In genomic region chr2:31823933-31824730, GRCm38 (mm10) we compare ENCODE assay signal across 8 mouse cellular contexts. TPM values are rescaled to one million over a fixed set of nuclear protein-coding genes. Genes with fewer than 3 reads are reported as not detected.
DNase-seq lines count a peak whose midpoint lies in the region; ATAC-seq and TF ChIP-seq lines count a peak whose summit lies in the region.

No protein-coding gene starts in this region.

- no peak overlapping the region for H3K4me3 ChIP-seq in liver, postnatal 0 days (ENCODE audit: low read depth, low read length)
- H3K4me3 ChIP-seq in liver, embryonic 12.5 days = no peak overlapping the region
- H3K4me3 ChIP-seq in midbrain, embryonic 11.5 days (ENCODE audit: low read depth, low read length) = no peak overlapping the region
- H3K4me3 ChIP-seq in heart, embryonic 11.5 days (ENCODE audit: low read depth, low read length) = no peak overlapping the region

- DNase-seq in CD4-positive, CD25-positive, alpha-beta regulatory T cell, adult 2 months (ENCODE audit: low read depth, low spot score) = peak; percentile 74
- peak; percentile 58 for DNase-seq in liver, postnatal 0 days
- peak; percentile 39 for DNase-seq in embryo, embryonic 9.5 days (ENCODE audit: extremely low spot score)
- DNase-seq in midbrain, embryonic 11.5 days (ENCODE audit: low spot score, missing footprints) = peak; percentile 92

- H3K9me3 ChIP-seq in liver, postnatal 0 days (ENCODE audit: low read length) = no peaks in the 10 kb centered on the region
- no peaks in the 10 kb centered on the region for H3K9me3 ChIP-seq in liver, embryonic 12.5 days (replicated peaks)
- H3K9me3 ChIP-seq in midbrain, embryonic 11.5 days (ENCODE audit: control insufficient read depth, low read length) = no peaks in the 10 kb centered on the region
- no peaks in the 10 kb centered on the region for H3K9me3 ChIP-seq in heart, embryonic 11.5 days (replicated peaks; ENCODE audit: control insufficient read depth, low read length)

- no peak for TF ChIP-seq EP300 in liver, postnatal 0 days (IDR thresholded peaks at IDR 0.05; ENCODE audit: low read depth)

- no peak overlapping the region for H3K27ac ChIP-seq in liver, postnatal 0 days (ENCODE audit: low read depth)
- H3K27ac ChIP-seq in liver, embryonic 12.5 days = no peak overlapping the region
- H3K27ac ChIP-seq in midbrain, embryonic 11.5 days (ENCODE audit: low read depth, low read length) = no peak overlapping the region
- H3K27ac ChIP-seq in heart, embryonic 11.5 days (ENCODE audit: low read depth, low read length) = no peak overlapping the region

- no peak overlapping the region for H3K4me2 ChIP-seq in liver, postnatal 0 days (ENCODE audit: low read depth, low read length)
- no peak overlapping the region for H3K4me2 ChIP-seq in liver, embryonic 12.5 days
- no peak overlapping the region for H3K4me2 ChIP-seq in midbrain, embryonic 11.5 days
- no peak overlapping the region for H3K4me2 ChIP-seq in heart, embryonic 11.5 days

- H3K36me3 ChIP-seq in liver, postnatal 0 days (replicated peaks; ENCODE audit: insufficient read depth, low read length) = no peaks in the 10 kb centered on the region
- H3K36me3 ChIP-seq in liver, embryonic 12.5 days = no peaks in the 10 kb centered on the region
- no peaks in the 10 kb centered on the region for H3K36me3 ChIP-seq in midbrain, embryonic 11.5 days (ENCODE audit: control insufficient read depth, insufficient read depth, low read length)
- H3K36me3 ChIP-seq in heart, embryonic 11.5 days (ENCODE audit: control insufficient read depth, insufficient read depth, low read length) = no peaks in the 10 kb centered on the region

- H3K9ac ChIP-seq in liver, postnatal 0 days (replicated peaks) = no peak overlapping the region
- H3K9ac ChIP-seq in liver, embryonic 12.5 days = no peak overlapping the region
- no peak overlapping the region for H3K9ac ChIP-seq in midbrain, embryonic 11.5 days (ENCODE audit: low read length)
- no peak overlapping the region for H3K9ac ChIP-seq in heart, embryonic 11.5 days (ENCODE audit: low read depth, low read length)

- 73% methylated on average over 12 of the region's 15 CpGs for WGBS in liver, postnatal 0 days (ENCODE audit: insufficient replicate concordance)
- WGBS in liver, embryonic 12.5 days (ENCODE audit: insufficient replicate concordance) = 77% methylated on average over 12 of the region's 15 CpGs
- 66% methylated on average over 13 of the region's 15 CpGs for WGBS in midbrain, embryonic 11.5 days
- 73% methylated on average over 12 of the region's 15 CpGs for WGBS in heart, embryonic 11.5 days (ENCODE audit: insufficient replicate concordance)

- TF ChIP-seq CTCF in liver, postnatal 0 days (IDR thresholded peaks at IDR 0.05; ENCODE audit: low read depth) = peak; percentile 62

- no peak for ATAC-seq in CD4-positive, CD25-positive, alpha-beta regulatory T cell, adult 4 months
- no peak for ATAC-seq in liver, postnatal 0 days
- no peak for ATAC-seq in liver, embryonic 12.5 days
- ATAC-seq in midbrain, embryonic 11.5 days (ENCODE audit: low FRiP score) = no peak
- no peak for ATAC-seq in erythroblast, adult 5-6 weeks (replicated peaks; ENCODE audit: low FRiP score, poor library complexity, severe bottlenecking)
- ATAC-seq in heart, embryonic 11.5 days (replicated peaks; ENCODE audit: insufficient number of reproducible peaks, low FRiP score, low TSS enrichment) = no peak

- H3K27me3 ChIP-seq in liver, postnatal 0 days (ENCODE audit: insufficient read depth, low read length) = peaks cover 14% of the 10 kb centered on the region
- H3K27me3 ChIP-seq in liver, embryonic 12.5 days (replicated peaks) = peaks cover 61% of the 10 kb centered on the region
- H3K27me3 ChIP-seq in midbrain, embryonic 11.5 days (ENCODE audit: control insufficient read depth, insufficient read depth, low read length) = no peaks in the 10 kb centered on the region; the same call in 1 of the 2 replicates
- H3K27me3 ChIP-seq in heart, embryonic 11.5 days (ENCODE audit: control insufficient read depth, insufficient read depth, low read length) = peaks cover 43% of the 10 kb centered on the region

- peaks cover 9% of the 10 kb centered on the region for H3K4me1 ChIP-seq in liver, postnatal 0 days (ENCODE audit: insufficient read depth)
- H3K4me1 ChIP-seq in liver, embryonic 12.5 days = peaks cover 9% of the 10 kb centered on the region
- H3K4me1 ChIP-seq in midbrain, embryonic 11.5 days (ENCODE audit: control insufficient read depth, insufficient read depth, low read length) = peaks cover 25% of the 10 kb centered on the region
- peaks cover 11% of the 10 kb centered on the region for H3K4me1 ChIP-seq in heart, embryonic 11.5 days (ENCODE audit: control insufficient read depth, insufficient read depth, low read length)

RNA-seq across cellular contexts. Expression of gene Qrfp, which starts 13.8 kb away (rescaled TPM):
- under 1 TPM; 0.11 to 0.20 TPM for polyA plus RNA-seq in CD4-positive, CD25-positive, alpha-beta regulatory T cell, adult 4 months (2017; shearing (Covaris generic))
- 0.07 and 0.08 TPM in 2 replicates for polyA plus RNA-seq in liver, postnatal 0 days (2015; fragmentation: Nextera tagmentation; extraction: Ambion mirVana)
- 0.04 and 0.06 TPM in 2 replicates for polyA plus RNA-seq in liver, embryonic 12.5 days (2016; fragmentation: Nextera tagmentation; extraction: Ambion mirVana)
- polyA plus RNA-seq in midbrain, embryonic 11.5 days (2014; fragmentation: Nextera tagmentation; extraction: Ambion mirVana) = 0.06 and 0.11 TPM in 2 replicates
- not detected in 2 replicates for total RNA-seq in erythroblast, adult 5-6 weeks (2015; ENCODE audit: low replicate concordance)
- total RNA-seq in erythroblast, adult 5-6 weeks (2017; ENCODE audit: low replicate concordance) = not detected in 2 replicates
- polyA plus RNA-seq in heart, embryonic 11.5 days (2014; fragmentation: Nextera tagmentation; extraction: Ambion mirVana) = not detected in 2 replicates

RNA-seq across cellular contexts. Expression of gene Fibcd1, which starts 21.7 kb away (rescaled TPM):
- under 1 TPM; 0.24 to 0.44 TPM for polyA plus RNA-seq in CD4-positive, CD25-positive, alpha-beta regulatory T cell, adult 4 months (2017; shearing (Covaris generic))
- not detected in 2 replicates for polyA plus RNA-seq in liver, postnatal 0 days (2015; fragmentation: Nextera tagmentation; extraction: Ambion mirVana)
- not detected in 2 replicates for polyA plus RNA-seq in liver, embryonic 12.5 days (2016; fragmentation: Nextera tagmentation; extraction: Ambion mirVana)
- 0.83 and 1.7 TPM in 2 replicates for polyA plus RNA-seq in midbrain, embryonic 11.5 days (2014; fragmentation: Nextera tagmentation; extraction: Ambion mirVana)
- not detected in 2 replicates for total RNA-seq in erythroblast, adult 5-6 weeks (2015; ENCODE audit: low replicate concordance)
- total RNA-seq in erythroblast, adult 5-6 weeks (2017; ENCODE audit: low replicate concordance) = not detected in 2 replicates
- 0.06 TPM in 1 of 2 replicates, not detected in the other for polyA plus RNA-seq in heart, embryonic 11.5 days (2014; fragmentation: Nextera tagmentation; extraction: Ambion mirVana)

Comparison
In these comparisons a context has a peak if more than half of its experiments do, and no peak if none do; other contexts are left out.
1. DNase-seq: peak in every context shown above with its lines; median percentile 92 in midbrain, embryonic 11.5 days; 74 in CD4-positive, CD25-positive, alpha-beta regulatory T cell, adult 2 months; 58 in liver, postnatal 0 days; 39 in embryo, embryonic 9.5 days.